Mouse (Mus musculus) spleen, adult 2 months (tissue): ENCODE results near the gene Hoxb2.

Source experiments
- CTCF ChIP-seq: fragments of 200-500 bp; IDR thresholded peaks from 2 replicates; pipeline ENCODE4 v1.5.1; 2011; ENCODE audit warnings: mild to moderate bottlenecking, inconsistent platforms; ENCODE audit not compliant: insufficient read depth, insufficient read length, insufficient replicate concordance; ENCODE audit errors: extremely low read depth
- POLR2A ChIP-seq: fragments of 200-500 bp; IDR thresholded peaks from 2 replicates; pipeline ENCODE4 v1.6.1; 2011; ENCODE audit warnings: low read depth, low read length, inconsistent platforms

DNA sequence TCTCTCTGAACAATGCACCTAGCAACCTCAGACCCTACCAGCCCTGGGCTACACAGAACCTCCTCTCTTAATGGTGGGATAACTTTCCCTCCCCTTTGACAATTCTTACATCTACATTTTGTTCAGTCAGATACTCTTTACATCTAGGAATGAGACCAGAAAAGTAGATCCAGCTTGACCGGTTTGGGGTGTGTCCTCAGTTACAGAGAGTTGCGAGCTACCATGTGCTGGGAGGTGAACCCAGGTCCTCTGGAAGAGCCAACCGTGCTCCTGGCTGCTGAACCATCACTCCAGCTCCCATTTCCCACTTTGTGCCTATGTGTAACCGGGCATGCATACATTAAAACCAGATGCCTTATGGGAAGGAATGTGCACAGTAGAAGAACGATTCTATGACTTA, 33.1 kb downstream of the Hoxb2 start:
- TF ChIP-seq POLR2A (no peak), CTCF (no peak)
